Mouse (Mus musculus) kidney, postnatal 0 days (tissue): ENCODE data around the gene Grm8. TPM values are rescaled to one million over a fixed set of nuclear protein-coding genes. Genes with fewer than 3 reads are reported as not detected.
A peak's percentile ranks its signal among the peaks of the same experiment; 100 is the strongest.

ENCODE experiments used
- ATAC-seq: fragments of 200-750 bp; cut with Nextera tagmentation; replicated peaks from 2 replicates; pipeline ENCODE4 v1.8.0; 2017; ENCODE audit warnings: low read depth, moderate number of reproducible peaks, moderate TSS enrichment, moderate library complexity; ENCODE audit not compliant: low FRiP score
- DNase-seq: peaks from one replicate; pipeline ENCODE4 v3.0.0-alpha.2; 2016; ENCODE audit warnings: low spot score
- H3K27ac ChIP-seq: fragments of 300-500 bp; sonication (generic); 2 replicates; pipeline ENCODE4 v1.5.1; 2014; ENCODE audit warnings: mild to moderate bottlenecking
- H3K27me3 ChIP-seq: fragments of 300-500 bp; sonication (generic); 2 replicates; pipeline ENCODE4 v1.6.1; 2014; ENCODE audit warnings: low read length, mixed read lengths; ENCODE audit not compliant: insufficient read depth
- H3K36me3 ChIP-seq: fragments of 300-500 bp; sonication (generic); 2 replicates; pipeline ENCODE4 v1.6.1; 2014; ENCODE audit warnings: low read length, mixed read lengths; ENCODE audit not compliant: insufficient read depth
- H3K4me1 ChIP-seq: fragments of 300-500 bp; sonication (generic); replicated peaks from 2 replicates; pipeline ENCODE4 v1.6.1; 2014; ENCODE audit warnings: antibody characterized with exemption, low read length, mixed read lengths; ENCODE audit not compliant: insufficient read depth
- H3K4me2 ChIP-seq: fragments of 300-500 bp; sonication (generic); 2 replicates; pipeline ENCODE4 v1.6.1; 2014; ENCODE audit warnings: mild to moderate bottlenecking, low read length, moderate library complexity, mixed read lengths
- H3K4me3 ChIP-seq: fragments of 300-500 bp; sonication (generic); replicated peaks from 2 replicates; pipeline ENCODE4 v1.5.1; 2014; ENCODE audit warnings: low read depth, low read length
- H3K9ac ChIP-seq: fragments of 300-500 bp; sonication (generic); 2 replicates; pipeline ENCODE4 v1.6.1; 2014; ENCODE audit warnings: low read depth, low read length
- H3K9me3 ChIP-seq: fragments of 300-500 bp; sonication (generic); replicated peaks from 2 replicates; pipeline ENCODE4 v1.6.1; 2016; ENCODE audit warnings: low read length, inconsistent platforms, mixed read lengths
- CTCF ChIP-seq: IDR thresholded peaks from 2 replicates; pipeline ENCODE4 v1.5.1; 2016; ENCODE audit warnings: antibody characterized with exemption, low read depth, mild to moderate bottlenecking, moderate library complexity
- WGBS: fragments of 180-500 bp; shearing (Covaris S2); extraction: QIAGEN DNeasy Blood & Tissue Kit; methylation state at CpG from one replicate; pipeline ENCODE4 v1.1.7; 2014; 5-methylcytosine and 5-hydroxymethylcytosine counted together
- microRNA counts: library from miRNA; unstranded; fragments of <30 nt; microRNA quantifications from one replicate; lab custom pipeline; 2015
- microRNA-seq: library from miRNA; unstranded; fragments of <30 nt; microRNA quantifications from one replicate; pipeline ENCODE4, GENCODE M21; 2016
- polyA plus RNA-seq: library from polyadenylated mRNA; unstranded; fragments of >200 nt; fragmentation: Nextera tagmentation; extraction: Ambion mirVana; gene quantifications from 2 replicates; pipeline ENCODE4 v1.2.1, GENCODE M21; 2015

Gene Grm8
- polyA plus RNA-seq, 1 experiment from 2014 or later: 0.21 TPM

DNA sequence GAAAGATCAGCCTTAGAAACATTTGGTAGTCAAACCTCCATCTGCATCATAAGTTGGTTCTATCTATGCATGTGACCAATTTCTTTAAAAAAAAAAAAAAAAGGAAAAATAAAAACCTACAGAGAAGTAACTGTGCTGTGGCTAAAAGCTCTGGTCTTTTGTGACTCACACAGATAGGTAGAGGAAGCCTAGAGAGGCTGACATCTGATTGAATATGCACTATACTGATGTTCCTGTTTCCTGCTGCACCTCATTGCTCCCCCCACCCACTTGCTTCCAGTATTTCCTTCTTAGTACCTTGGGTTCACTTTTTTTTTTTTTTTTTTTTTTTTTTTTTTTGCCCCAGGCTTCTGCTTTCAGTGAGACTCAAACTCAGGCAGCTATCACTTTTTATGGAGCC is 824.6 kb downstream of the Grm8 start:
- no peak for TF ChIP-seq CTCF
- no peak overlapping the region for H3K4me2 ChIP-seq

DNA sequence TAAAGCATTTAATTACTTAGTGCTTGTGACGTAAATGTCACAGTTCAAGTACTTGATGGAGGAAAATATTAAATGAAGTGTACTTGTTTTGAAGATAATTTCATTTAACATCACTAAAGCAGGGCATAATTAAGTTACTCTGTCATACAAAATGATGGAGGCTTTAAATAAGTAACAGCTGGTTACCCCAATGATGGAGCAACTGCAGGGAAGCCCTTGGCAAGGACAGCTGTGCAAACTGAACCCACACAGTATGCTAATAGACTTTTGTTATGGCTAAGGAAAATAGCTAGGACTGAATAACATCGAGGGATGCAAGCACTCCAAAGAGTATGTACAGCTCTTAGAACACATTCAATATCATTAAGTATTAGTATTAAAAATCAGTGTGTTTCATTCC is 829.6 kb downstream of the Grm8 start:
- no peak for DNase-seq
- H3K36me3 ChIP-seq: no peaks in the 10 kb centered on the region
- H3K4me3 ChIP-seq: no peak overlapping the region
- TF ChIP-seq CTCF: no peak
- H3K27ac ChIP-seq: no peak overlapping the region
- 71% methylated on average over 2 of the region's 2 CpGs for WGBS
- H3K9ac ChIP-seq: no peak overlapping the region
- H3K27me3 ChIP-seq: no peaks in the 10 kb centered on the region
- no peaks in the 10 kb centered on the region for H3K4me1 ChIP-seq
- no peak for ATAC-seq
- no peaks in the 10 kb centered on the region for H3K9me3 ChIP-seq
- no peak overlapping the region for H3K4me2 ChIP-seq

More for the DNA sequence above, 824.6 kb downstream of the Grm8 start:
- Histone ChIP-seq H3K27ac (no peak overlapping the region), H3K9me3 (no peaks in the 10 kb centered on the region), H3K4me1 (no peaks in the 10 kb centered on the region), H3K9ac (no peak overlapping the region), H3K36me3 (no peaks in the 10 kb centered on the region), H3K4me3 (no peak overlapping the region), H3K27me3 (no peaks in the 10 kb centered on the region)
- DNase-seq (no peak), ATAC-seq (no peak)

DNA sequence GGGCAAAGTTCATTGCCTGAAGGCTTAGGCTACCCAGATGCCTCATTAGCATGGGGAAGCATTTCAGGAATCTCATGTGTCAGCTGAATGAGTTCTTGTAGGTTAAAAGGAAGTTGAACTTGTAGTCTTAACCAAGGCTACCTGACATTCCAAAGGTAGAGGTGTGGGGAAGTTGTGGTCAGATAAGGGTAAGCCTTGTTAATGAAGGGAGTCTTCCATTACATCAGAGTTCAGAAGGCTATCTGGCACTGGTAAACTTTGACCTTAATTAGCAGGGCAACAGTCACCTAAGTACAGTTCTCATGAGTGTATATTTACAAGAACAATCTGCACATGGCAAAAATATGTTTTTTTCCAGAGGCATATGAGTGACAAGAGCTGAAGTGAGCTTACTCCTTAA is 870.0 kb downstream of the Grm8 start:
- no peak overlapping the region for H3K4me3 ChIP-seq
- ATAC-seq (no peak), DNase-seq (no peak)
- no peak overlapping the region for H3K27ac ChIP-seq
- no peaks in the 10 kb centered on the region for H3K4me1 ChIP-seq
- H3K36me3 ChIP-seq: no peaks in the 10 kb centered on the region
- no peaks in the 10 kb centered on the region for H3K9me3 ChIP-seq
- H3K9ac ChIP-seq: no peak overlapping the region
- no peak for TF ChIP-seq CTCF
- no peaks in the 10 kb centered on the region for H3K27me3 ChIP-seq
- H3K4me2 ChIP-seq: no peak overlapping the region

DNA sequence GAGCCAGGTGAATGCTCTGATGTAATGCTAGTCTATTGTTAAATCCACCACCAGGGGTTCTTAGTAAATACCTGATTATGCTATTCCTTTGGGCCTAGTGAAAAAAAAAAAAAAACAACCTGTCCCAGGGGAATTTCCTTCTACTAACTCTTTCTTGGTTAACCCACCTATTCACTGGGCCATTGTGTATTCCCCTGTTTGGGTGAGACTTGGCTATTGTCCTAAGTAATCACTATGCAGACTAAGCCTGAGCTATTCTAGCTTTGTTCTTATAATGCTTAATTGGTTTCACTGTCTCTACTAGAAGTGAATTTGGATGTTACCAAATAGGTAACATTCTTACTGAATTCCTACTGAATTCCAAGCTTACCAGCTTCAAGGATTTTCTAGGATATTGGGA is 872.4 kb downstream of the Grm8 start:
- H3K27me3 ChIP-seq: no peaks in the 10 kb centered on the region
- no peaks in the 10 kb centered on the region for H3K36me3 ChIP-seq
- H3K4me3 ChIP-seq: no peak overlapping the region
- no peak overlapping the region for H3K27ac ChIP-seq
- H3K9me3 ChIP-seq: no peaks in the 10 kb centered on the region
- no peaks in the 10 kb centered on the region for H3K4me1 ChIP-seq
- ATAC-seq (no peak), DNase-seq (no peak)
- H3K4me2 ChIP-seq: no peak overlapping the region
- TF ChIP-seq CTCF: no peak
- no peak overlapping the region for H3K9ac ChIP-seq

DNA sequence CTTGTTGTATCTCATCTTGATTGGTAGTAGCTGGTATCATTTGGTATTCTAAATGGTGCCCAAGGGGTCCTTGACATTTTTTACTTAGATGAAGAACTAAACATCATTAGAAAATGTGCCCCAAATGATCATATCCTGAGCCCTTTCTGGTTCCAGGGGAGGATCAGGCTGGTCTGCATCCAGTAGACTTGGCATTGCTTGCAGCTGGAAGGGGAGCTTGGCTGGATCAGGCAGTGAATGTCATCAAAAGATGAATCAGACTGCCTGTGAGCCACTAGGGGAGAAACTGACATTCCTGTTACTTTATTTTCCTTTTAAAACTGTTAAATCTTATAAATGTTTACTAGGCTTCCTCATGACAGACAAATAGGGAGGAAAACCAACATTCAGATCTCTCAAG is 894.6 kb downstream of the Grm8 start:
- no peak for ATAC-seq
- Histone ChIP-seq H3K27ac (no peak overlapping the region), H3K4me2 (no peak overlapping the region), H3K4me3 (no peak overlapping the region), H3K27me3 (no peaks in the 10 kb centered on the region), H3K36me3 (no peaks in the 10 kb centered on the region), H3K9ac (no peak overlapping the region), H3K9me3 (no peaks in the 10 kb centered on the region), H3K4me1 (no peaks in the 10 kb centered on the region)
- DNase-seq: peak; percentile 1
- no peak for TF ChIP-seq CTCF

DNA sequence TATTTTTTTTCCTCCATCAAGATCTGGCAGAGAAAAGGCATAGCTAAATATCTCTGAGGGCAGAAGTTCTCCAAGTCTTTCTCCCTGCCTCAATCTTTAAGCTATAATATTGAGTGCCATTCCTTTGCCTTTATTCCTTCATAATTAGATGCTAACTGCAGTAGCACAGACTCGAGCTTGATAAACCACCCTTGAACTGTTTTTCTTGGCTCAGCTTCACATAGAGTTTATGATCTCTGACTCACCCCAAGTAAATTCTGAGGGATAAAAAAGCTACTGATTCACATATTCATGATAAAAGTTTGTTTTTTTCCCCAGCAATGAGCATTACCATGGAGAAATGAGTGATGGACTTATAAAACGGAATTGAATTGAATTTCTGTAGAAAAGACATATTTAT is 895.0 kb downstream of the Grm8 start:
- ATAC-seq (no peak), DNase-seq (peak; percentile 15)
- no peak overlapping the region for H3K4me3 ChIP-seq
- no peak overlapping the region for H3K4me2 ChIP-seq
- WGBS: 33% methylated on average over 2 of the region's 2 CpGs
- no peak overlapping the region for H3K9ac ChIP-seq
- H3K9me3 ChIP-seq: no peaks in the 10 kb centered on the region
- no peaks in the 10 kb centered on the region for H3K27me3 ChIP-seq
- no peak for TF ChIP-seq CTCF
- H3K27ac ChIP-seq: no peak overlapping the region
- H3K4me1 ChIP-seq: no peaks in the 10 kb centered on the region
- H3K36me3 ChIP-seq: no peaks in the 10 kb centered on the region

MicroRNAs within 50 kb of the gene (microRNA counts, 519-probe panel; counts per million panel counts)
- microRNA mmu-miR-592 (lab: Ali Mortazavi, UCI): 330 counts per million, percentile 68 among the panel's probes with 10 or more counts

Small RNAs within 50 kb of the gene (microRNA-seq; reads per million reads assigned to microRNA genes)
- 6.4 reads per million, percentile 18 among the genes with 10 or more reads in this experiment for gene Mir592
